Mouse (Mus musculus) heart, adult 2 months (tissue): ENCODE measurements around the gene Hormad1.

ENCODE experiments used
- CTCF ChIP-seq: fragments of 200-600 bp; IDR thresholded peaks from 2 replicates; pipeline ENCODE4 v1.8.1; 2022; ENCODE audit warnings: antibody characterized with exemption, mild to moderate bottlenecking, moderate library complexity
- EP300 ChIP-seq: fragments of 200-500 bp; IDR thresholded peaks from 2 replicates; pipeline ENCODE4 v1.6.1; 2011; ENCODE audit warnings: low read depth, low read length, control low read depth; ENCODE audit not compliant: insufficient read depth

- TF ChIP-seq EP300 (no peak), CTCF (no peak)
These were observed 71.4 kb downstream of the Hormad1 start for GRCm38 (mm10) chr3:95630856-95631255.
